Mouse (Mus musculus) mouse embryonic stem cell (cell line): ENCODE results near the gene Grhpr.
"Not testable (repeated sequence)": the region's sequence is repeated elsewhere in the genome, so short reads cannot be mapped to it uniquely, and the experiment has no call there.

ENCODE experiments used
- in situ Hi-C, 2 experiments: fragments of 300-500 bp; cut with MboI; formaldehyde crosslinking; loops; 1 replicate in 1 of 2; 3 replicates in 1 of 2; pipeline ENCODE4 v1.14.3; 2019 to 2020; ENCODE audit warnings: low sequenced_read_pairs in 2 of 2, low pct_unique_long_range_greater_than_20kb in 1 of 2, mixed read lengths in 1 of 2; ENCODE audit not compliant: unreplicated experiment in 1 of 2

Gene Grhpr

GRCm38 (mm10) chr4:45010806-45011415 is 29.7 kb downstream of the Grhpr start:
- in situ Hi-C loops, result no loop called here

DNA sequence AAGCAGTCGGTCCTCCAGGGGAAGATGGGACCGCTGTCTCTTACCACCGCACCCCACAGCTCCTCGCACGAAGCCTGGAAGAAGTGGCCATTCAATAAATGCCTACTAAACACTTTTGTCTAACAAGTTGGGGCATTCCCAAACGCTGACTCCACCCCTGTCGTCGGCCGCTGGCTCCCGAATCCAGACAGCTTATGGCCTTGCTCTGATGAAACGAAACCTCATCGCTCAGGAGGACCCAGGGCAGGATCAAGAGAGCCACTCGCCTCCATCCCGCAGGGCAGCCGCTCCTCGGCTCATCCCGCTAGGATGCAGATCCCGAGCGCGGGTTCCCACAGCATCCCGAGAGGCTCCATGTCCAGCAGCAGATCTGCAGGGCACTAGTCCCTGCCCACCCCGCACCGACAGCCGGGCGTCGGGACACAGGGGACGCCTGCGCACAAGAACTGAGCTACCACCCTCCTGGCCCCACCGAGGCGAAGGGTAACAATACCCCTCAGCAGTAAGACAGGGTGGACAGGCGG is 30.4 kb downstream of the Grhpr start:
- in situ Hi-C loops, result no loop called here

DNA sequence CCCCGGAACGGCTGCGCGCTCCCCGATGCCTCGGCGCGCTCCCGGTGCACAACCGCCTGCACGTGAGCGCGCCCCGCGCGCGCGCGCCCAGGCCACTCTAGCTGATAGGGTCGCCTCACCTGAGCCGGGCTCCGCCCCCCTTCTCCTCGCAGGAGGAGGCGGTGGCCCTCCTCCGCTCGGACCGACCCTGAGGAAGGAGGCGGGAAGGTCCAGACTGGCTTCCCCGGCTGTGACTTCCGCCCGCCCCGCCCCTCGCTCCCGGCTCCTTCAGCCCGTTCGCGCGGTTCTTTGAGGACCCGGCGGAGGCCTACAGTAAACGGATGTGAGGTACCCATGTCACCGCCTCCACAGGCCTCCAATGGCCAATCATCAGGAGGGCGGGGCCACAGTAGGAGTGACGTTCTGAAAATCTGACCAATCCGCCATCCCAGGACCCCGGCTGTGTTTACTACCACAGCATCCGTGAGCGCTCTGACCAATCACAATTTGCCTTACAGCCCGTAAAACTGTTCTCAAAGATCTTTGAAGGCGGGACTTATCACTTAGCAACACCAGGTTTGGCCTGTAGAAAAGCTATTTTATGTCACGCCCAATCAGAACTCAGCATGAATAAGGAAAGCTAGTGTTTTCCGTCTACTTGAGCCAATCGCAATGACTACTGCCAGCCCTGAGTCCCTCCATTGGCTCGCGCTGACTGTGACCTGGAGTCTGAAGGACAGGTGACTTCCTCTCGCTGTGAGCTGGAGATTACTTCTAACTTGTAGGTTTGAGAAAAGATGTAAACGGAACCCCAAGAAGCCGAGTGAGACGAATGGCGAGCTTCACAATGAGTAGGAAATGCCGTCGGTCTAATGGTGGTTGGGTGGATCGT is 31.1 kb downstream of the Grhpr start, which contains the start of gene Zbtb5:
TSS of gene Zbtb5 (minus strand) at position 308 of the 871 bp plus-strand sequence.
- in situ Hi-C loops, result no loop called here

GRCm38 (mm10) chr4:45013031-45013431 is 31.8 kb downstream of the Grhpr start:
- in situ Hi-C loops, result no loop called here

- in situ Hi-C loops, result no loop called here
Measured at GRCm38 (mm10) chr4:45013537-45013936, 32.3 kb downstream of the Grhpr start.

GRCm38 (mm10) chr4:45015615-45016014 is 34.4 kb downstream of the Grhpr start:
- in situ Hi-C loops, result no loop called here

- in situ Hi-C loops, result no loop called here
Measured at GRCm38 (mm10) chr4:45018452-45018980, 37.3 kb downstream of the Grhpr start, which contains the start of gene Polr1e. Gene Polr1e, plus strand, starts transcription at chr4:45018583.

DNA sequence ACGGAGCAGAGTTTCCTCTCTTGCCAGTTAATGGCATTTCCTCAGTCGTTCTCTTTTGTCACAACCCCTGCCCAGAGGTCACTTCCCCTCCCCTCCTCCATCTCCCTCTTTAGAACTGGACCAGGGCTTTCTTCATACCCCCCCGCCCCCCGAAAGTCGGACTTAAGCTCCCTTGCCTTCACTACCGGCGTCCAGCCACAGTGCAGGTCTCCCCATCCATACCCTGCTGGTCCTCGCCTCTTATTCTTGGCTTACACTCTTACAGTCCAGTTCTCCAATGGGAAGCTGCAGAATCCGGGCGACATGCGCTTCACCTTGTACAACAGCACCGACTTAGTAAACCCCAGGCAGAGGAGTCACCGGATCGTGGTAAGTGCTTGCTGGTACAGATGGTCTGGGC is 37.8 kb downstream of the Grhpr start:
- in situ Hi-C loops, result no loop called here

DNA sequence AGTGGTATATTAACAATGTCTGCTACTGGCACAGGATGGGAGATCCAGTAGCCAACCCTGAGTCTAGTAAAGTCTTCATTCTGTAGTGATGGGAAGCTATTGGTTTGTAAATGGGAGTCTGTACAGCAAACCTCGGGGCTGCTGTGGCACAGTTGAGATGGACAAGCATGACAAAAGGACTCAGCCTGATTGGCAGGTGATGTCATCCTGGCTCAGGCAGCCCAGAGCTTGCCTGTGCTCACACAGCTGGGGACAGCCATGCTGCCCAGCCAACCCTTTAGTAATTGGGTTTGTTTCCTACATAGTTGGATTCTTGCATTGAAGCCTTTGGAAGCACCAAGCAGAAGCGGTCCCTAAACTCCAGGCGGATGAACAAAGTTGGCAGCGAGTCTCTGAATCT is 45.3 kb downstream of the Grhpr start:
- in situ Hi-C loops, result no loop called here

DNA sequence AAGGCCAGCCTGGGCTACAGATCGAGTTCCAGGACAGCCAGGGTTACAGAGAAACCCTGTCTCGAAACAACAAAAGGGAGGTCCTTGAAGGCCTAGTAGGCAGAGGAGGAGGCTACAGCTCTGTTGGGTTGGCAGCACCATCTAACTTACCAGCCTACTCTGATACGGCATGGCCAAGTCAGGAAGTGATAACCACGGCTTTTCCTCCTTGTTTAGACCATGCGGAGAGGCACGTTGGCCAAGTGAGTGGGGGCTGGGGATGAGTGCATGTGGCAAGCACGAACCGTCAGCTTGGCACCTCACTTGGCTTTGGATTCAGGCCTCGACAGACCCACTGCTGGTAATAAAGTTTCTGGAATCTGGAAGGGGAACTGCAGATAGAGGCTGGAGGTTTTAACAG is 51.4 kb downstream of the Grhpr start:
- in situ Hi-C loops, result no loop called here

DNA sequence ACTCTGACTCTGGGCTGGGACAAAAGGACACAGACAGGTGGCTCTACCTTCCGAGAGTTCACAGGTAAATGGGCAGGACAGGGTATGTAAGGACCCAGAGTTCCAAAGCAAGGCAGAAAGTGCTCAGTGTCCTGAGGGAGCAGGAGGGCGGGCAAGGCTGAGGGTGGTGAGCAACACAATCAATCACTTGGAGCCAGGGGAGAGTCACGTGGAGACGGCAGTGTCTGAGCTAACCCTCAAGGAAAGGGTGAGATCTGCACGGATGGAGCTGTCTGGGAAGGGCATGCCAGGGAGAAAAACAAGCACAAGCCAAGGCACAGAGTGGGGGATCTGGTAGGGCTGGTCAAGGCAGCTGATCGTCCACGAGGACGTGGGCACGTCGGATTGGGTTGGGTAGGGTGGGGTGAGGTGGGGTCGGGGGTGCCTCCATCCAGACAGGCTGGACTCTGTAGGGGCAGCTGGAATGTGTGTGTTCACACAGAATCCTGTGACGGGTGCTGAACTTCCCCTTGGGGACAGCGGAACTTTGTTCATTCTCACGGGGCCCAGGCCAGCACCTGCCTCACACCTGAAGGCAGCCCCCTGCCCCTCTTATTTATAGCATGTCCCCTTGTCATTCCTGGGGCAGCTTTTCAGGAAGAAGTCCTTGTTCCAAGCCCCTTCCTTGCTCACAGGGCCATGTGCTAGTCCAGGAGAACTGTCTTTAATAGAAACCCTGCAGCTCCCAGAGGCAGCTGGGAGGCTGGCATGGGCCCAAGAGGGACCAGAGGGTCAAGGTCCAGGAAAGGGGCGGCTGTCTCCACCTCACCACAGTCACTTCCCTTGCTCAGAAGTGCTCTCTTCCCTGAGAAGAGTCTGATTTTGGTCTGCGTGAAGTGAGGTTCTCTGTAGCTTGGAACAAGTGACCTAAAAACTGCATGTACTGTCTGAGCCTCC is 53.8 kb downstream of the Grhpr start:
- in situ Hi-C loops, result no loop called here

- in situ Hi-C loops, result no loop called here
Measured at GRCm38 (mm10) chr4:45036048-45036447, 54.9 kb downstream of the Grhpr start.

DNA sequence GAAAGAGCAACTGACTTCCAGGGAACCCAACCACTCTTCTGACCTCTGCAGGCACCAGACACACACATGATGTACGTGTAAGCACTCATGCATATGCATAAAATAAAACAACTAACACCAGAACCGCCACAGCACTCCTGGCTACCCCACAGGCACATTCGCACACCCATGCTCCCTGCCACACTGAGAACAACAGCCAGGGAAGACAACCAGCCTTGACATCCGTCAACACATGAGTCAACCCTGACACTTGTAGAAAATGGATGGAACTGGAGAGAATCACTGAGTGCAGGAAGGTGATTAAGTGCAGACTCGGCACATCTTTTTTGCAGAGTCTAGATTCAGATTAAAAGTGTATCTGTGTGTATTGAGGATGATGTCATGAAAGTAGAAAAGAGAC is 55.4 kb downstream of the Grhpr start:
- in situ Hi-C loops, result no loop called here

DNA sequence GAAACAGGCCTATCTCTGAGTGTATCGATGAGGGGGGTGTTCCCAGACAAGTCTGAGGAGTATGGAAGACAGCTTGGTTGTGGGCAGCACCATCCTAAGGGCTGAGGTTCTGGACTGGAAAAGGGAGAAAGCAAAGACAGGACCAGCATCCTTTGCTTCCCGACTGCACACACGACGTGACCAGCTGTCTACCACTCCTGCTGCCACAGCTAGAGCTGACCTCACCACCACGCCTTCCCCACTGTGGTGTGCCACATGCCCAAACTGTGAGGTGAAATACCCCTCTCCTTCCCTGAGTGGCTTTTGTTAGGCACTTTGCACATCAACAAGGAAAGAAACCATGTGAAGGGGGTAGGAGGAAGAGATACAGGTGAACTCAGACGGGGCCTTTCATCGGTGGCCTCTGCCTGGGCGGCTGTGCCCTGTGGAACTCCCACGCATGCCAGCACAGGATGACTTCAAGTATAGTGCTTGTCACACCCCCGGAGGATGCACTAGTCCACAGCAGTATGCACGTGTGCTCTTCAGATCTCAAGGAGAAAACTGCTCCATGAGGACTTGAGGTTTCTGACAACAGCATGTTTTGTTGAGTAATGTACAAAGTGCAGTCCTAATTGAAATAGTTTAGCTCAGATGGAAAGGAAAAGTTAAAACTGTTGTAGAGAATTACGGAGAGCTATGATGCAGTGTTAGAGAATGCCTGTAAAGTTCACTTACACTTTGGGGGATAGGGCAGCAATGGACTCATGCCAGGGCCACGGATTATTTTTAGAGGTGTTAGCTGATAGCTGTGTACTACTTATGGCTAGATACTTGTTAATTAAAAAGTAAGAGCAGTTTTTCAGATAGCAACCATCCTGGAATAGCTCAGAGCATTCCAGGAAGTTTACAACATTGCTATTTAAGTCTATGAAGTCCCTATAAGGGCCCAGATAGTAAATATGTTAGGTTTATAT is 56.5 kb downstream of the Grhpr start:
- in situ Hi-C loops, result no loop called here

GRCm38 (mm10) chr4:45038879-45039278 is 57.7 kb downstream of the Grhpr start:
- in situ Hi-C loops, result not testable (repeated sequence)

GRCm38 (mm10) chr4:45039546-45039945 is 58.4 kb downstream of the Grhpr start:
- in situ Hi-C loops, result not testable (repeated sequence)
